Mouse (Mus musculus): ENCODE results near the gene Cyp2c39. TPM values are rescaled to one million over a fixed set of nuclear protein-coding genes. Genes with fewer than 3 reads are reported as not detected.
"Not testable (repeated sequence)": the region's sequence is repeated elsewhere in the genome, so short reads cannot be mapped to it uniquely, and the experiment has no call there.

Cyp2c39 gene
- not detected in 2 replicates for polyA plus RNA-seq (2015; fragmentation: Nextera tagmentation; extraction: Ambion mirVana)

DNA sequence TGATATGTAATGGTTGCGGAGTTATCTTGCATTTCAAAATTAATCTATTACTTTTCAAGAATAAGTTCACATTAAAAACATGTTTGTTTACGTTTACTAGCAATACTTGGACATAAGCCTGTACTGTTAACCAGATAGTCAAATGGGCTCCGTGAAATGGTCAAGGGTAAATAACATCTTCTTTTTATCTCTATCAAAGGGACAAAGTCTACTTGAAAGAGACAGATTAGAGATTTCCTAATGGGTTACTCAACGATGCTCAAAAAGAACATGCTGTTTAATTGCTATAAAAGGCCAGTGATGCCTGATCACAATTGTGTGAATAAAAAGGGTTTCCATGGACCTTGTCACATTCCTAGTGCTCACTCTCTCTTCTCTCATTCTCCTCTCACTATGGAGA is at the start of gene Cyp2c39:
TSS of gene Cyp2c39 (plus strand) at position 329 of the 400 bp plus-strand sequence.
- ATAC-seq (replicated peaks; ENCODE audit: low FRiP score), result no peak
- no peaks in the 10 kb centered on the region for H3K4me1 ChIP-seq
- H3K4me3 ChIP-seq (replicated peaks), result no peak within 1 kb of the TSS
- H3K27ac ChIP-seq, result no peak within 1 kb of the TSS
- no peaks in the 10 kb centered on the region; the same call in 1 of the 2 replicates for H3K9me3 ChIP-seq (replicated peaks)
- no peak within 1 kb of the TSS for H3K9ac ChIP-seq
- no peaks in the 10 kb centered on the region for H3K36me3 ChIP-seq
- no peaks in the 10 kb centered on the region for H3K27me3 ChIP-seq
- 80% methylated on average over 4 of the region's 4 CpGs for WGBS
- no peak within 1 kb of the TSS for H3K4me2 ChIP-seq

GRCm38 (mm10) chr19:39462941-39463340 is 47.7 kb upstream of the Cyp2c39 start, which contains the start of gene Cyp2c38:
Gene Cyp2c38, minus strand, starts transcription at chr19:39463075.
- Histone ChIP-seq H3K27me3 (no peaks in the 10 kb centered on the region), H3K4me3 (replicated peaks) (no peak within 1 kb of the TSS), H3K27ac (no peak within 1 kb of the TSS), H3K36me3 (no peaks in the 10 kb centered on the region), H3K9ac (no peak within 1 kb of the TSS), H3K4me2 (no peak within 1 kb of the TSS), H3K9me3 (replicated peaks) (0 out of 2 replicates have a peak, but pooled peaks cover 3% of the 10 kb centered on the region), H3K4me1 (no peaks in the 10 kb centered on the region)
- WGBS, result 82% methylated on average over 1 of the region's 1 CpGs
- no peak for ATAC-seq (replicated peaks; ENCODE audit: low FRiP score)

DNA sequence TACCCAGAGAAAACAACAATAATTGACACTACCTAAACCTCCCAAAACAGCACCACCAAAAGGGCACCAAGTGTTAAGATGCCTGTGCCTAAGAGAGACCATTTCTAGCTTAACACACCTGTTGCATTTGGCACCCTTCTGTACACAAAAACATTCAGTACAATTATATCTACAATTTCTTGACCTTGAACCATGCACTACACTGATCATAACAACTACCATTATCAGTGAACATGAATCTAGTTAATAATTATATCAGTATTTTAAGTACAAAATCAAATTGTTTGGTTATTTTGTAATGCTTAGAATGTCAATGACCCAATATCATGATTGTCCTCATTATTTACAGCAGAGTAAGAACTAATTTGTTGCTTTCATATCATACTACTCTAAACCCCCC is 46.7 kb upstream of the Cyp2c39 start:
- no peak overlapping the region for H3K4me2 ChIP-seq
- H3K27ac ChIP-seq, result no peak overlapping the region
- no peaks in the 10 kb centered on the region for H3K4me1 ChIP-seq
- no peak overlapping the region for H3K4me3 ChIP-seq (replicated peaks)
- H3K9ac ChIP-seq, result no peak overlapping the region
- no peaks in the 10 kb centered on the region for H3K27me3 ChIP-seq
- H3K9me3 ChIP-seq (replicated peaks), result 0 out of 2 replicates have a peak, but pooled peaks cover 3% of the 10 kb centered on the region
- no peaks in the 10 kb centered on the region for H3K36me3 ChIP-seq
- ATAC-seq (replicated peaks; ENCODE audit: low FRiP score), result no peak

DNA sequence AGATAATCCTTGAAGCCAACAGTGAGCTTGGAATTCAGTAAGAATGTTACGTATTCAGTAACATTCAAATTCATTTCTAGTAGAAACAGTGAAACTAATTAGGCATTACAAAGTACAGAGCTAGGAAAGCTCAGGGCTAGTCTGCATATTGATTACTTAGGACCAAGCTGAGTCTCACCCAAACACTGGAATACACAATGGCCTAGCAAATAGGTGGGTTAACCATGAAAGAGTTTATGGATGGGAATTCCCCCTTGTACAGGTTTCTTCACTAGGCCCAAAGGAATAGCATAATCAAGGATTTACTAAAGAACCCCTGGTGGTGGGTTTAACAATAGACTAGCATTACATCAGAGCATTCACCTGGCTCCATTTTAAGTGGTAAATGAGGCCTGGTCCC is 26.7 kb upstream of the Cyp2c39 start:
- 93% methylated on average over 1 of the region's 1 CpGs for WGBS
- not testable (repeated sequence) for H3K9me3 ChIP-seq (replicated peaks); H3K27ac ChIP-seq; H3K36me3 ChIP-seq; H3K4me1 ChIP-seq; H3K4me3 ChIP-seq (replicated peaks); H3K9ac ChIP-seq; H3K27me3 ChIP-seq; H3K4me2 ChIP-seq; ATAC-seq (replicated peaks; ENCODE audit: low FRiP score)

- Histone ChIP-seq H3K27ac (no peak overlapping the region), H3K4me1 (no peaks in the 10 kb centered on the region)
- no peak for ATAC-seq (replicated peaks; ENCODE audit: low FRiP score)
Measured at GRCm38 (mm10) chr19:39506341-39506740, 4.3 kb upstream of the Cyp2c39 start.

DNA sequence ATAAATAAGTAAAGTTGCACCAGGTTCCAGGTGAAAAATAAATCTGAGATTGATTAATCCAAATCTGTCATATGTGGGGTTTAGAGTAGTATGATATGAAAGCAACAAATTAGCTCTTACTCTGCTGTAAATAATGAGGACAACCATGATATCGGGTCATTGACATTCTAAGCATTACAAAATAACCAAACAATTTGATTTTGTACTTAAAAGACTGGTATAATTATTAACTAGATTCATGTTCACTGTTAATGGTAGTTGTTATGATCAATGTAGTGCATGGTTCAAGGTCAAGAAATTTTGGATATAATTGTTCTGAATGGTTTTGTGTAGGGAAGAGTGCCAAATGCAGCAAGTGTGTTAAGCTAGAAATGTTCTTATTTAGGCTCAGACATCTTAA is 1.1 kb upstream of the Cyp2c39 start:
- Histone ChIP-seq H3K9ac (no peak overlapping the region), H3K4me2 (no peak overlapping the region), H3K27ac (no peak overlapping the region), H3K4me3 (replicated peaks) (no peak overlapping the region), H3K4me1 (no peaks in the 10 kb centered on the region), H3K36me3 (no peaks in the 10 kb centered on the region), H3K27me3 (no peaks in the 10 kb centered on the region), H3K9me3 (replicated peaks) (no peaks in the 10 kb centered on the region; the same call in 1 of the 2 replicates)
- WGBS, result 75% methylated on average over 1 of the region's 1 CpGs
- ATAC-seq (replicated peaks; ENCODE audit: low FRiP score), result no peak

More at GRCm38 (mm10) chr19:39506341-39506740, 4.3 kb upstream of the Cyp2c39 start:
- H3K4me2 ChIP-seq, result no peak overlapping the region
- H3K9ac ChIP-seq, result no peak overlapping the region
- no peaks in the 10 kb centered on the region for H3K36me3 ChIP-seq
- no peaks in the 10 kb centered on the region; the same call in 1 of the 2 replicates for H3K9me3 ChIP-seq (replicated peaks)
- no peaks in the 10 kb centered on the region for H3K27me3 ChIP-seq
- H3K4me3 ChIP-seq (replicated peaks), result no peak overlapping the region

Other genes with a start within 250 kb of the Cyp2c39 start
- not detected in 2 replicates for gene Cyp2c29, start 241.5 kb upstream of the Cyp2c39 start, polyA plus RNA-seq (2015; fragmentation: Nextera tagmentation; extraction: Ambion mirVana)
- not detected in 2 replicates for gene Cyp2c38, start 47.8 kb upstream of the Cyp2c39 start, polyA plus RNA-seq (2015; fragmentation: Nextera tagmentation; extraction: Ambion mirVana)
- not detected in 2 replicates for gene Cyp2c67, start 138.2 kb downstream of the Cyp2c39 start, polyA plus RNA-seq (2015; fragmentation: Nextera tagmentation; extraction: Ambion mirVana)
- gene Cyp2c68, start 230.2 kb downstream of the Cyp2c39 start, polyA plus RNA-seq (2015; fragmentation: Nextera tagmentation; extraction: Ambion mirVana), result 1.0 and 2.6 TPM in 2 replicates